Mouse (Mus musculus): ENCODE measurements around the gene Fuca1. TPM values are rescaled to one million over a fixed set of nuclear protein-coding genes. Genes with fewer than 3 reads are reported as not detected.

Fuca1 gene
- total RNA-seq, 4 experiments from 2014 or later = 29.8 to 40.8 (median 34.6) TPM

GRCm38 (mm10) chr4:135889146-135889883, 31.2 kb upstream of the Fuca1 start:
- no peak for DNase-seq (ENCODE audit: low spot score)

- DNase-seq (ENCODE audit: low spot score) = peak; percentile 80
Measured at GRCm38 (mm10) chr4:135889884-135890283, 30.7 kb upstream of the Fuca1 start.

DNA sequence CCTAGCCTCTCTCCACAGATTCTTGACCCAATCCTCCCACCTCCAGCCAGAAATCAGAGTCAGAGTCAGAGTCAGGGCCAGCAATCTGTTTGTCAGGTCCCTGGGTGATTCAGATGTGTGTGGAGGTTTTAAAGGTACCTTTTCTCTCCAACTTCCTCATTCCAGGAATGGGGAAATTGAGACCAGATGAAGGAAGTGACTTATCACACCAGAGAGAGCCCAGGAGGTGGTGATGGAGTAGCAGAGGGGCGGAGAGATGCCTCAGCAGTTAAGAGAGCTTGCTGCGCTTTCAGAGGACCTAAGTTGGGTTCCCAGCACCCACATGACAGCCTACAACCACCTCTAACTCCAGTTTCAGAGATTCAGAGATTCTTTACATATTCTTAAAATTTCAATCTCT, 29.0 kb upstream of the Fuca1 start:
- no peak for DNase-seq (ENCODE audit: low spot score)

DNA sequence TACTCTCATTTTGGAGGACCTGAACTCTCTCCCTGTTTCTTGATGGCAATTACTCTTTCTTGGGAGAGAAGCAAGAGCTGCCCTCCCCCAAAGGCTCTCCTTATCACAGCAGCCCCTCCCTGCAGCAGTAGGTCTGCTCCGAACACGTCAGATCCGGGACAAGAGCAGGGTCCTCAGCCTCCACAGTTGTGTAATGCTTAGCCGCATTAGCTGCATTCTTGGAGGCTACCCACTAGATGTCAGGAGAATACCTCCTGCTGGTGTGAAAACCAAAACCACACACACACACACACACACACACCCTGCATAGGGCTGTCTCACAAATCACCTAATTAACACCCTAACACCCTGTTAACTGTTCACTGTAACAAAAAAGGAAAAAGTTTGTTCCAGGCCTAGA, 27.7 kb upstream of the Fuca1 start:
- no peak for DNase-seq (ENCODE audit: low spot score)

- no peak for DNase-seq (ENCODE audit: low spot score)
Measured at GRCm38 (mm10) chr4:135895071-135895571, 25.4 kb upstream of the Fuca1 start, which contains the start of gene Cnr2. Gene Cnr2, plus strand, starts transcription at chr4:135895394.

GRCm38 (mm10) chr4:135896157-135896556, 24.4 kb upstream of the Fuca1 start:
- DNase-seq (ENCODE audit: low spot score) = no peak

DNA sequence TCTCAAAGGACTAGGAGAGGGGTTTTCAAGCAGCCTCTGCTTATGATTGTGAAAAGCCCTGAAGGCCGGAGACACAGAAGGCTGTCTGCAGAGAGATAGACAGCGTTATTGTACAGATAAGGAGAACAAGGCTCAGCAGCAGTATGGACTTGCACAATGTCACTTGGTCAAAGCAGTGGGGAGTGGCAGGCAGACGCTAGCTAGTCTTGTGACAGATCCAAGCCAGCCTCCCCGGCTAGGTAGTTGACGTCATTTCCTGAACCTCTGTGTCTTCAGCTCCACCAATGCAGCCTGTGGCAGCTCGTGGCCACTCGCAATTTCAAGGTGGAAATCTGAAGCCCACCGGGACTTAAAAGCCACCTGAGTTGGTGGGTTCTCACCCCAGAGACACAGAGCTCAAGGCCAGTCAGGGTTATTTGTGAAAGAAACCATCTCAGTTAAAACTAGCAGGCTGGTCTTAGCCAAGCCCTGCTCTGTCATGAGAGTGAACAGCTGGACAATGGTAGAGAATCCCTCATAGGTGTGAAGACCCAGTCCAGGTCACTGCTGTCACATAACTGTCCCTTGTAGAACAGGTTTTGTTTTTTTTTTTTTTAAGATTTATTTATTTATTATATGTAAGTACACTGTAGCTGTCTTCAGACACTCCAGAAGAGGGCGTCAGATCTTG, 22.0 kb upstream of the Fuca1 start:
- no peak for DNase-seq (ENCODE audit: low spot score)

GRCm38 (mm10) chr4:135899050-135899448, 21.5 kb upstream of the Fuca1 start:
- DNase-seq (ENCODE audit: low spot score) = no peak

GRCm38 (mm10) chr4:135900008-135900407, 20.5 kb upstream of the Fuca1 start:
- no peak for DNase-seq (ENCODE audit: low spot score)

- DNase-seq (ENCODE audit: low spot score) = no peak
Measured at GRCm38 (mm10) chr4:135902606-135903242, 17.8 kb upstream of the Fuca1 start.

GRCm38 (mm10) chr4:135904810-135905209, 15.7 kb upstream of the Fuca1 start:
- no peak for DNase-seq (ENCODE audit: low spot score)

GRCm38 (mm10) chr4:135906633-135907032, 13.9 kb upstream of the Fuca1 start:
- no peak for DNase-seq (ENCODE audit: low spot score)

DNA sequence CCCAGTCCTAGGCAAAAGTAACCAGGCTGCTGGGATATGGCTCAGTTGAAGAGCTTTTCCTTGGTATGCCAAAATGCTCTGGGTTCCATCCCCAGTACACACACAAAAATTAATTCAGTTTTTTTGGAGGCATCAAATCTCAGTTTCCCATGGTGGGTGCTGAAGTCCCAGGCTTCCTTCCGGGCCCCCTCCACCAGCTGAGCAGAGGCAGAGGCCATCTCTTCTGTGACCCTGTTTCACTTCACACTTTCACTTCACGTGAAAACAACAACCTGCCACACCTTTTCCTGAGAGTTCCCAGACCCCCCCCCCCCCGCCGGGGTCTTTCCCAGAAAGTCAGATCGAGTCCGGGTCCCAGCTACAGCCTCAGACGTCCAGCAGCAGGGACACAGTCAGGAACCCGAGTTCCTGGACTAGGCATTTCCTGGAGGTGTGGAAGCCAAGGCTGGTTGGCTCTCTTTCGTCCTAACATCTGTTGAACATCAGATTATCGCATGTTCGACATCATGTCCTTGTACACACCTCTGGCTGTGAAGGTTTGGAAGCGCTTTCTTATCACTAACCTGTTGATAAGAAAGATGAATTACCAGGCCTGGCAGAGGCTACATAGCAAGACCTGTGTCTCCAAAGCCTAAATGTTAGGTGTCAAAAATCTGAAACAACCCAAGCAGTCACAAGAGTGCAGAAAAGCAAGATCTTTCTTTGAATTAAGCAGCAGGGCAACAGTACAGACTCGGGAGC, 11.0 kb upstream of the Fuca1 start:
- DNase-seq (ENCODE audit: low spot score) = no peak

DNA sequence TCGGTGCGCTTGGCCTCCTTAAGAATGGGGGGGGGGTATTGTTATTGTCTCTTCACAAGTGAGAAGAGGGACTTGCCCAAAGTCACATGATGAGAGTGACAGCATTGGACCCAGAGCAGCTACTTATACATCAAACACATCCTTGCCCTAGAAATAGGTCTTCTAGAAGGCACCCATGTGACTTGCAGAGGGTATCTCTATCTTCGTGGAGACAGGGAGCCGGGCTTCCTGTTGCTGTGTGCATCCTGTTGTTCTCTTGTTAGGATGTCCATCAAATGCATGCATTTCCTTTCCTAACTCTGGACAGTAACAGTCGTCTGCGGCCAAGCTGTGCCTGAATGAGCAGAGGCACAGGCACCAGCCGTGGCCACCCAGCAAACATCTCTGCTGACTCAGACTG, 9.0 kb upstream of the Fuca1 start:
- DNase-seq (ENCODE audit: low spot score) = no peak

DNA sequence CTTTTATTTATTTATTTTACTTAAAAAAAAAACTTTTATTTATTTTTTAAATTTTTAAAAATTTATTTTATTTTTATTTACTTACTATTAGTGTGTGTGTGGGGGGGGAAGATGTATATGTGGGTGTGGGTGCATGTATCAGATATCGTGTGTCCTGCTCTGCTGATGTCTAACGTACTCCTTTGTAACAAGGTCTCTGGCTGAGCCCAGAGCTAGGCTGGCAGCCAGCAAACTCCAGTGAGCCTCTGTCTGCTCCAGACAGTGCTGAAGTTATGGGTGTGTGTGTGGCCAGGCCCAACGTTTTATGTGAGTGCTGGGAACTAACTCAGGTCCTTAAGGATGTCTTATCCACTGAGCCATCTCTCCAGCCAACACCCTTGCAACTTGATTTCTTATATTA, 8.4 kb upstream of the Fuca1 start:
- no peak for DNase-seq (ENCODE audit: low spot score)

DNA sequence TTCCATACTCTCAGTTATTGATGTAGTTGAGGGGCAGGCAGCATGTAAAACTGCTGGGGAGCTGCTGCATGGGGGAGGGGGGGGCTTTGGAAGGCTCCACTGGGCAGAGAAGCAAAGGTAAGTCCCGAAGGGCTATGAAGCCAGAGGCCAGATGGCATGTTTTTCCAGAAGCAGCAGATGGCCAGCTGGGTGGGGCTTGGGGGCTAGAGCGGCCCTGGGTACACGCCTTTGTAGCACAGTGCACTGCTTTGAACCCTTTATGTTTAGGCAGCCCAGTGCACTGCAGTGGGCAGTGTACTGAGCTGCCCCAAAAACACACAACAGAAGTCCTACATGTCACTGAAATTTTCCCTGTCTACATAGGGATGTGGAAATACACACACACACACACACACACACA, 7.7 kb upstream of the Fuca1 start:
- no peak for DNase-seq (ENCODE audit: low spot score)

DNA sequence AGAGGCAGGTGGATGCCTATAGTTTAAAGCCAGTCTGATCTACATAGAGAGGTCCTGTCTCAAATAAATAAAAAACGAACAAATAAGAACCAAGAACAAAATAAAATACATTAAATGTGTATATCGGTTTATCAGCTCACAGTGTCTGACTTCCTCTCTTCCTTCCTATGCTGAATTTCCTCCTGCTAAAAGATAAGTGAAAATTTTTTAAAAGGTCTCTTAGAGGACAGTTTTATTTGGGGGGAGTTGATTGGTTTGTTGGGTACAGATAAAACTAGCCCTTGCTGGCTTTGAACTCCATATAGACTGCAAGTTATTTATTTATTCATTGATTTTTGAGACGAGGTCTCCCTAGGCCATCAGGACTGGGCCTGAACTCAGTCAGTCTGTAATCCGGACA, 7.1 kb upstream of the Fuca1 start:
- no peak for DNase-seq (ENCODE audit: low spot score)

DNA sequence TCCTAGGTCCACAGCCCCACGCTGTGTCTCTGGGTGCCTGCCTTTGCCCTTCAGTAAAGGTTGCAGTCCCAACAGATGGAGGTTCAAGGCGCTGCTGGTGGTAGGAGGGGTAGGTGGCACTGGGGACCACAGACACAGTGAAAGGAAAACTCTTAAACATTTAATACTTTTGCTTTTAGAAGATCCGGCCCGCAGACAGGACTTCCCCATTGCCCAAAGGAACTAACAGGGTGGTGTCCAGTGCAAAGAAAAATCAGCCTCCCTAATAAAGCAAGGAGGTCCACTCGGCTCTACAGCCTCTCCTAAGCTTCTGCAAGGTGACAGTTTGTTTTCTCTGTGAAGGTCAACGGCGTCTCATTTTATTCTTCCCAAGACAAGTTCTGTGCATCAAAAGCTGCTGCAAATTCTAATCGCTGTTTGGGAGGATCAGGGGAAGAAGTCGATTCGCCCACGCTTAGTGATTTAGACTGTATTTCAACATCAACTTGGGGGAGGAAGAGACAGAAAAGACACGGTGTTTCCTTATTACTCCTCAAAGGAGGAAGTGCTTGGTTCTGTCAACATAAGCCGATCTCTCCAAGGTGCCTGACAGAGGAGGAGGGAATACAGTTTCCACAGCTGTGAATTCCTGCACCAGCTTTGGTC, 1.8 kb upstream of the Fuca1 start:
- no peak for DNase-seq (ENCODE audit: low spot score)

GRCm38 (mm10) chr4:135919280-135919639, 1.3 kb upstream of the Fuca1 start:
- no peak for DNase-seq (ENCODE audit: low spot score)

- DNase-seq (ENCODE audit: low spot score) = peak; percentile 57
Measured at GRCm38 (mm10) chr4:135921257-135922120, 954 bp downstream of the Fuca1 start.

- DNase-seq (ENCODE audit: low spot score) = no peak
Measured at GRCm38 (mm10) chr4:135922190-135922589, 1.7 kb downstream of the Fuca1 start.

All from heart, adult 8-10 months (tissue).